Mouse (Mus musculus): ENCODE results near the gene Epor.

Epor gene

DNA sequence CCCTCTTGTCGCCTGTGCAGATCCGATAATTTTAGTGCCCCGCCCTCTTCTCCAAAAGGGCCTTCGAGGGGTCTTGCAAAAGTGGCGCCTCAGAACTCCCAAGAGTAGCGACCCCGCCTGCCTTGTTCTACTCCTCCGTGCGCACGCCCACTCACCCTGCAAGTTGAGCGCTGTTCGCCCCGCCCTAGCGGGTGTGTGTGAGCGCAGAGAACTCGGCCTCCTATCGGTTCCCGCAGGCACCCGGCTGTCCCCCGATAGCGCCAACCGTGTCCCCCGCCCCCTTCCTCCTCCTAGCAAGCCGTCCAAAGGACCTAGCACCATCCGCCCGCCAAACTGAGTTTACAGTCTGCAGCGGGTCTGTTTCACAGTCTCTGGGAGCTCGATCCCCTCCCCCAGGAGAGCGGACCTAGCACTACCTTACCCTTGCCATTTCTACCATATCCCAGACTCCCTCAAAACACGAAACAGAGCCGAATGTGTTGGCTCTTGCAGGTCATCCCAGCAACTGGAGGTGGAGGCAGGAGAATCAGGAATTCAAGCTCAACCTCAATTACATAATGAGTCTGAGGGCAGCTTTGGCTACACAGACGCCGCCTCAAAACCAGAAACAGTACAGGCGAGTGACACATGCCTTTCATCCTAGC is 768 bp downstream of the Epor start:
- peak; percentile 66 to 75 for DNase-seq

DNA sequence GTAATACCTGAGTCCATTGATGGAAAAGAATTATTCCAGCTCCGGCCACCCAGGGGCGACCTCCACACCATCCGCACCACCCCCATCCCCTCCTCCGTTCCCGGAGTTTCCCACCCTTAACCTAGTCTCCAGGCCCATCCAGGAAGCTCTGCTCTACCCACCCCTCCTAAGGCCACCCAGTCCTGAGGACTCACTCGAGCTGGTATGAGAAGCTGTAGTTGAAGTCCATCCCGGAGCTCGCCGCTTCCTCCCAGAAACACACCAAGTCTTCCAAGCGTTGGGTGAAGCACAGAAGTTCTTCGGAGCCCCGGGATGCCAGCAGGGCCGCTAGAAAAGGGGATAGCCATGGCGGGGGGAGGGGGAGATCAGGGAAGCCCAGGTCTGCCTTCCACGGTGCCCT is 1.3 kb downstream of the Epor start:
- peak; percentile 41 to 44 for DNase-seq

- peak in 1 of 2 experiments; percentile 45 for DNase-seq
These were observed 1.8 kb downstream of the Epor start for GRCm38 (mm10) chr9:21961366-21961980.

DNA sequence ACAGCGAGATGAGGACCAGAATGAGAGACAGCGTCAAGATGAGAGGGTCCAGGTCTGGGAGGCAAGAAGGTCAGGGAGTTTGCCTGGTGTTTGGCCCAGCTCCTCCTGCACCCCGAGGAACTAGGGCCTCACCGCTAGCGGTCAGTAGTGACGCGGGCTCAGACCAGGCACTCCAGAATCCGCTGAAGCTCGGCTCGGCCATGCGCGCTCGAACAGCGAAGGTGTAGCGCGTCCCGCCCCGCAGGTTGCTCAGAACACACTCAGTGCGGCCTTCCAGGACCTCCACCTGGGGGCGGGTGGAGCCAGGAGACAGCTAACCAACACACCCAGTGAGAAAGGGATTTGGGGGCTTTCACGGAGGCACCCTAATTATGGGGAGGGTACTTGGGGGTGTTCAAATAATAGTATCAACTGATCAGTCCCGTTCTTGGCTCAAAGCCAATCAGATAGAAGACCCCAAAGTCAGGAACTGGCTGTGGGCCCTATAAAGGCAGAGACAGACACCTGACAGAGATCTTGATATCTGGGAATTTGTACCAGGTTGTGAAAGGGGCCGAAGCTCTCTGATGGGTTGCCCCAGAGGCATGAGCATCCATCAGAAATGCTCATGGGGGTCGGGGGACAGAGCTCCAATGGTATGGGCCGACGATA is 2.6 kb downstream of the Epor start:
- peak; percentile 46 to 62 for DNase-seq

DNA sequence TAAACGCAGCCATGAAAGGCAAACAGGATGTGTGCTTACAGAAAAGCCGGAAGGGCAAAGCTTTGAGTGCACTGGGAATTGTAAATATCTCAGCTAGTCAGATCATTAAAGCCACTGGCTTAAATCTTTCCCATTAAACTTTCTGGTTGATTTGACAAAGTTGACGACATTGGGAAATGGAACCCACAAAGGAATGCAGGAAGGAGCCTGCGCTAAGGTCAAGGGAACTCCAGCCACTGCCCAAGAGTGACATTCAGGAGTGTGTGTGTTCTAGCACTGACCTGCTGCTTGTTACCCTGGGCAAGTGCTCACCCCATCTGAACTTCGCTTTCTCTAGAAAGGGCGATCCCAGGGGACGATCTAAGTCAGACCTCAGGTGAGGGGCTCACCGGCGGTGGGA is 3.2 kb downstream of the Epor start:
- no peak for DNase-seq

- DNase-seq: no peak
These were observed 4.1 kb downstream of the Epor start for GRCm38 (mm10) chr9:21959244-21959643.

GRCm38 (mm10) chr9:21958372-21958771 is 4.9 kb downstream of the Epor start:
- DNase-seq: no peak

- DNase-seq: peak; percentile 98 to 100
These were observed 7.6 kb downstream of the Epor start, which contains the start of gene Swsap1 for GRCm38 (mm10) chr9:21955570-21956281. TSS of gene Swsap1 (plus strand) at chr9:21955755.

- DNase-seq: peak in 1 of 2 experiments; percentile 80
These were observed 8.1 kb downstream of the Epor start for GRCm38 (mm10) chr9:21955225-21955569.

DNA sequence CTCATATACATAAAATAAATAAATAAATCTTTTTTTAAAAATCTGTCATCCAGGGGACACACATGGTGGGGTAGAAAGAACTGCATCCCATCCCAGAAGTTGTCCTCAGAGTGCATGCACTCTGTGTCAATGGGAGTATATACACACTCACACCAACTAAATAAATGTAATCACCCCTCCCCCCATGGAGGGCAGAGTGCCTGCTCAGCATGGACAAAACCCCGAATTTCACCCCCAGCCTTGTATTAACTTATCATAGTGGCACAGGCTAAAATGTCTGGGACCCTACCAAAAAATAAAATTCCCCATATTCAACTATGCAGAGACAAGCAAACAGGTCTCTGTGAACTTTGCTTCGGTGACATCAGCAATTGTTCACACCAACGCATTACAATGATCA is 8.7 kb downstream of the Epor start:
- no peak for DNase-seq

DNA sequence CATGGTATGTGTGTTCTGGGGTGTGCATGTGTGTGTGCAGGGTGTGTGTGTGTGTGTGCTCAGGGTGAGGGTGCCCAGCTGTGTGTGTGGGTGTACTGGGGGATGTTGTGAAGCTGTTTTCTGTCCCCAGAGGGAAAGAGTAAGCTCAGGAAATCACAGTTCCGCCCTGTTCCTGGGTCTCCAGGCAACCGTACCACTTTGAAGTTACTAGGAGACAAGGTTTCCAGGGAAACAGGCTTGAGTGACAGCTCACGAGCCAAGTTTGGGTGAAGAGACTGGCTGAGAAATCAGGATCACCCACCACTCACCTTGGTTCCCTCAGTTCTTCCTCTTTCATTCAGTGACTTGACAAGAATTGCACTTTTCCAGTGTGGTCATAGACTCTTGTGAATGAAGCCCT is 9.7 kb downstream of the Epor start:
- DNase-seq: no peak

DNA sequence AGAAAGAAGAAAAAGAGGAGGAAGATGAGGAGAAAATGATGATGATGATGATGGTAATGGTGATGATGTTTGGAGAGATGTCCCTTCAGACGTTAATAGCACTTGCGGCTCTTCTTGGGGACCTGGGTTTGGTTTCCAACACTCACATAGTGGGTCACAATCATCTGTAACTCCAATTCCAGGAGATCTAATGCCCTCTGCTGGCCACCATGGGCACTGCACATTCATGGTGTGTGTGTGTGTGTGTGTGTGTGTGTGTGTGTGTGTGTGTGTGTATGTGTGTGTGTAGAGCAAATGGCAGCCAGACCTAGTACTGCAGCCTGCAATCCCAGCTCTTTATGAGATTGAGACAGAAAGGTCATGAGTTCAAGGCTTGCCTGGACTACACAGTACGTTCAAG is 11.3 kb downstream of the Epor start:
- peak in 1 of 2 experiments; percentile 50 for DNase-seq

DNA sequence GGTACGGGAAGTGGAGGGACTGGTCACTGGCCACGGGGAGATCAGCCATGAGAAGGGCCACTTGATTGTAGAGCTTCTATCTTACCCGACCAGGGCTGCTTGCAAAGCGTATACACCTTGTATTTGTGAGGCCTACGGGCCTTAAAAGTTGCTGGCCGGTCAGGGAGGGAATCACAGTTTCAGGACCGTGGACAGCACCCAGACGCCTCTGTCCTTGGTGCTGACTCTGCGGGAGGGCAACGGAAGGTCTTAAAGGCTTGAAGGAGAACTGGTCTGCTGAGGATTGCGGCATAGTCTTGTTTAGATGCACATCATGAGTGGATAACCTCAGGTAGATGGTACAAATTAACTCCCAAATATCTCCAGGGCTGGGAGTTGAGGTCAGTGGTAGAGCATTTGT is 13.0 kb downstream of the Epor start:
- no peak for DNase-seq

DNA sequence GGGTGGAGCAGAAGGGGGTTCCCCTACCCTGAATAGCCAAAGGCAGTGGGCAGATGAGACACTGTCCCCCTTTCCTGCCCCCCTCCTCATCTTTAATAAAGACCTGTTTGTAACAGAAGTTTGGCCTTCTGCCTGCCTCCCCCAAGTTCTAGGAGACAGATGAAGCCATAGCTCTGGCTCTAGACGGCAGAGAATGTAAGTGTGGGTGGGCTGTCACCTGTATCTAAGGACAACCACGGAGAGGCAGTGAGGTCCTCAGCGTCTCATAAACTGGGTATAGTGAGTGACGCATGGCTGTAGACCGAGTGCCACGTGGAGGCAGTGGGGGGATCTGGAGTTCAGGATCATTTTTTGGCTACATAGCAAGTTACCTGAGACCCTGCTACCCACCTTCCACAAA is 14.5 kb downstream of the Epor start:
- no peak for DNase-seq

GRCm38 (mm10) chr9:21948146-21948545 is 15.2 kb downstream of the Epor start:
- DNase-seq: no peak

DNA sequence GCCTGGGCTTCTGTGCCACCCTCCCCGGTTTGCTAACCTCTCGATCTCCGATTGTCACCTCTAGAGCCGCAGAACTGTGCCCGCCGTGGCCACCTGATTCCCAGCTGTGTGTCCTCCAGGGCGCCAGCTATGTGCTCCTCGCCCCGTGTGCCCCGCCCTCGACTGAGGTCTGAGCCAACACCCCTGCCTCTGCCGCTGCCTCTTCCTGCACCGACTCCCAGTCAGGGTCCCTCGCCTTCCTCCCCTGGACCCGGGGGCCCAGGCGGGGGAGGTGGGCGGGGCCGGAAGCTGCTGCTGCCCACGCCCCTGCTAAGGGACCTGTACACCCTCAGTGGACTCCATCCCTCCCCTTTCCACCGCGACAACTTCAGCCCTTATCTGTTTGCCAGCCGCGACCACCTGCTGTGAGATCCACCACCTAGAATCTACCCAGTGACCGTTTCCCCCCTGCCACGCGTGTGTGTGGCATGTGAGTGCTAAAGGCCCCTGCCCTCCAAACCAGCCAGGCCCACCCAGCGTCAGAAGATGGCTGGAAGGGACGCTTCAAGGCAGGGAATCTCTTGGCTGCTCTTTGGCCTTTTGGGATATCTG is 15.7 kb downstream of the Epor start:
- DNase-seq: no peak

DNA sequence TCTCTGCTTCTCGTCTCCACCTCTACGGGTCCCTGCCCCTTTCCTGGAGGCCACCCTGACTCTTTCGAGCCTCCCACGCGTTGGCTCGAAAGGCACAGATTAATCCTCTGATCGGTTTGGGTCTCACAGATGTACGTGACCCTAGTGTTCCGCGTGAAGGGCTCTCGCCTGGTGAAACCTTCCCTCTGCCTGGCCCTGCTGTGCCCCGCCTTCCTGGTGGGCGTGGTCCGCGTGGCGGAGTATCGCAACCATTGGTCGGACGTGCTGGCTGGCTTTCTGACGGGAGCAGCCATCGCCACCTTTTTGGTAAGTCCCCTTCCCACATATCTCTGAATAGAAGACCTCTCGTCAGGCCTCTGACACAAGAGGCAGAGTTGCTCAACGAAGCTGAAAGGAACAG is 19.0 kb downstream of the Epor start:
- DNase-seq: peak in 1 of 2 experiments; percentile 51

DNA sequence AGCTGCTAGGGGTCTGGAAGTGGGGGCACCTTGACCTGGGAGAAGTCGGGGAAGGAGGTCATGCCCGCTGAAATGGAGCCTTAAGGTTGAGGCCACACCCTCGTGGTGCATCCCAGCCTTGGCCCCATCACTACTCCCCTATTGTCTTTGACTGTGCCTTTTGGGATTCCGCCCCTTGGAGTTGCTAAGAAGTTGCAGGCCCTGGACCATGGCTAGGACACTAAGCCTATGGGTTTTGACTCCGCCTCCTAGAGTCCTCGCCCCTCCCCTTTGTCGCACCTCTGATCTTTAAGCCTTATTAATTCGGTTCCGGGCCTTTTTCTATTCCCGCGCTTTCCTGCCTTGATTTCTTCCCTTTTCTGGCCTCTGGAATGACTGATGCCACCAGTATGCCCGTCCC is 19.7 kb downstream of the Epor start:
- DNase-seq: no peak

GRCm38 (mm10) chr9:21943046-21943445 is 20.3 kb downstream of the Epor start:
- DNase-seq: no peak

GRCm38 (mm10) chr9:21938234-21938855 is 25.0 kb downstream of the Epor start:
- DNase-seq: no peak

- DNase-seq: no peak
These were observed 25.6 kb downstream of the Epor start for GRCm38 (mm10) chr9:21937711-21938175.

DNA sequence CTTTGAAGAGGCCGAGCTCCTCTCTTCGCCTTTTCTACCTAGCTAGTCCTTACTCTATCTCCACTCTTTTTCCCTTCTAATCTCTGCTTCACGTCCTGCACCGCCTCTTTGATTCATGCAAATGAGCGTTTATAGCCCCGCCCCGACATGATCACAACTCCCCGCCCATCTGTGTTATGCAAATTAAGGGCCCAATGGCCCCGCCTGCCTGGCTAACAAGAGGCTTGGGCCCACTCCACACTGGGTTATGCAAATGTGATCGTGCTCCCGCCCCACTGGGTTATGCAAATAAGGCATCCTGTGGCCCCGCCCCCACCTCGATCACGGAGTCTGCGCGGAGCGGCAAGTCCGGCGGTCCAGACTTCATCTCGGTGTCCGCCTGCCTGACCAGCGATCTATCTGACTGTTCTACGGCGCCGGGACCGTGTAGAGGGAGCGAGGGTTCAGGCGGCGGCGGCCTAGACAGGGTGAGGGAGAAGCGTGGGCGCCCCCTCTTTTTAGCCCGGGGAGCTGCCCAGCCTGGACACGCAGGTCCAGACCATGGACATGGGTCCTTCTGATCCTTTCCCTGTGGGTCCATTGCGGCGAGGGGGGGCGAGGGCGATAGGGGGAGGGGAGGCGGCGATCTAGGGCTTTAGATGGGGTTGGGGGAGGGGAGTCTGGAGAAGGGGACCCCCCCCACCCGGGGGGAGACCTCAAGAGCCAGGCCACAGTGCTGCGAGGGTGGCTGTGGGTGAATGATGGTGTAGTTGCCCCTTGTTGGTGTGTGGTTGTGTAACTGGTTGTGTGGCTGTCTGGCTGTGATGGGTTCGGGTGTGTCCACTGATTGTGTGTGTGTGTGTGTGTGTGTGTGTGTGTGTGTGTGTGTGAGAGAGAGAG is 26.4 kb downstream of the Epor start, which contains the start of gene Plppr2:
TSS of gene Plppr2 (plus strand) at position 342 of the 879 bp plus-strand sequence.
- peak; percentile 99 to 100 for DNase-seq

Data from cerebellum, postnatal 25 days (tissue).